Mouse (Mus musculus) frontal cortex, postnatal 36 days (tissue): ENCODE results near the gene Xylt2.

Experiments used
- DNase-seq, 2 experiments: peaks; one replicate each; pipeline ENCODE4 v3.0.0; 2022; ENCODE audit warnings: low spot score in 2 of 2

Gene Xylt2

GRCm38 (mm10) chr11:94615494-94615893 lies 61.8 kb downstream of the Xylt2 start:
- no peak for DNase-seq

DNA sequence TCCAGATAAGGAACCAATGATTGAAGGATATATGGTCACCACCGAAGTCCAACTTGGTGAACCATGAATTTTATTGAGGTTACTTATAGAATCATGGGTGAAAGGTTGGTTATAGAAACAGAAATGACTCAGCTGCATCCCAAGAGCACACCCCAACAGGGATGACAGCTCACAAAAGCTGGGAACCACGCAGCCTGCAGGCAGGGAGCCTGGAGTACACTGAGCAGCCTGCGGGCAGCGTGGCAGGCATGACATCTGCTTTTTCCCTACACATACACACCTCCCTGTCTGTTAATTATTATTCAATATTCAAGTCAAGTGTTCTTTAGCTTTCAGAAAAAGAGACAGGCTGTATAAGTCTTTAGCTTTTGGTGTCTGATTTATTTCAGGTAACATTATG lies 62.7 kb downstream of the Xylt2 start:
- DNase-seq = no peak
